ENCODE assay signal across 10 mouse cellular contexts in genomic region chr3:84595677-84596234, GRCm38 (mm10). TPM values are rescaled to one million over a fixed set of nuclear protein-coding genes. Genes with fewer than 3 reads are reported as not detected.
DNase-seq lines count a peak whose midpoint lies in the region; ATAC-seq and TF ChIP-seq lines count a peak whose summit lies in the region.
"Had no signal": no experiment of that assay in that cellular context is flagged by ENCODE, and none has a peak within 500 bp of the region (broad histone marks: within the 10 kb centered on the region; RNA-seq: fewer than 3 reads in every experiment).

No protein-coding gene starts in this region.

- no peak for TF ChIP-seq CTCF in kidney, adult 2 months (conservative IDR thresholded peaks at IDR 0.05; ENCODE audit: insufficient read depth, insufficient read length, low read depth, low read length)

- no peak for ATAC-seq in kidney, embryonic 16.5 days (ENCODE audit: low FRiP score, low TSS enrichment)
- ATAC-seq in neural tube, embryonic 13.5 days (ENCODE audit: low read depth): no peak

- no peak overlapping the region for H3K9ac ChIP-seq in kidney, embryonic 16.5 days (replicated peaks; ENCODE audit: low read length)
- H3K9ac ChIP-seq in neural tube, embryonic 13.5 days: no peak overlapping the region

- H3K9me3 ChIP-seq in kidney, embryonic 16.5 days (ENCODE audit: low read length): no peaks in the 10 kb centered on the region
- no peaks in the 10 kb centered on the region for H3K9me3 ChIP-seq in forebrain, embryonic 10.5 days
- no peaks in the 10 kb centered on the region for H3K9me3 ChIP-seq in limb, embryonic 10.5 days (replicated peaks)
- no peaks in the 10 kb centered on the region for H3K9me3 ChIP-seq in neural tube, embryonic 13.5 days

- H3K36me3 ChIP-seq in kidney, embryonic 16.5 days (ENCODE audit: insufficient read depth, low read length): no peaks in the 10 kb centered on the region
- H3K36me3 ChIP-seq in kidney, adult 2 months (ENCODE audit: control insufficient read depth, insufficient read depth, low read length): no peaks in the 10 kb centered on the region
- H3K36me3 ChIP-seq in forebrain, embryonic 10.5 days (replicated peaks): no peaks in the 10 kb centered on the region
- H3K36me3 ChIP-seq in limb, embryonic 10.5 days: no peaks in the 10 kb centered on the region
- no peaks in the 10 kb centered on the region for H3K36me3 ChIP-seq in neural tube, embryonic 13.5 days

- no peak for DNase-seq in kidney, adult 2 months
- DNase-seq in forebrain, embryonic 10.5 days (ENCODE audit: extremely low spot score, low spot score): no peak
- no peak for DNase-seq in limb, embryonic 10.5 days (ENCODE audit: low spot score)
- no peak for DNase-seq in adrenal gland, postnatal 25 days
- DNase-seq in kidney, adult 9 months: no peak
- DNase-seq in natural killer cell, adult 2 months (ENCODE audit: low spot score in 2 of 2): no peak

- TF ChIP-seq POLR2A in kidney, adult 2 months (IDR thresholded peaks at IDR 0.05; ENCODE audit: low read depth, low read length): no peak

- WGBS in kidney, embryonic 16.5 days: 43% methylated on average over 5 of the region's 5 CpGs
- WGBS in kidney, adult 2 months: 57% methylated on average over 5 of the region's 5 CpGs
- WGBS in forebrain, embryonic 10.5 days: 51% methylated on average over 5 of the region's 5 CpGs
- WGBS in limb, embryonic 10.5 days: 49% methylated on average over 5 of the region's 5 CpGs
- 41% methylated on average over 5 of the region's 5 CpGs for WGBS in neural tube, embryonic 13.5 days

- peak overlapping the region; percentile 57 for H3K4me2 ChIP-seq in kidney, embryonic 16.5 days (replicated peaks; ENCODE audit: low read depth, low read length)
- peak overlapping the region; percentile 47 for H3K4me2 ChIP-seq in neural tube, embryonic 13.5 days

- H3K4me3 ChIP-seq in kidney, embryonic 16.5 days (ENCODE audit: low read length): peak overlapping the region; percentile 41
- H3K4me3 ChIP-seq in kidney, adult 2 months (ENCODE audit: insufficient read depth, low read depth, low read length): no peak overlapping the region
- peak overlapping the region; percentile 36; the same call in 1 of the 2 replicates for H3K4me3 ChIP-seq in forebrain, embryonic 10.5 days
- H3K4me3 ChIP-seq in limb, embryonic 10.5 days: peak overlapping the region; percentile 40
- H3K4me3 ChIP-seq in neural tube, embryonic 13.5 days: no peak overlapping the region

- H3K27me3 ChIP-seq in kidney, embryonic 16.5 days (ENCODE audit: insufficient read depth, low read length): no peaks in the 10 kb centered on the region
- 0 out of 2 replicates have a peak, but pooled peaks cover 2% of the 10 kb centered on the region for H3K27me3 ChIP-seq in kidney, adult 2 months (replicated peaks; ENCODE audit: control insufficient read depth, insufficient read depth, low read length)
- peaks cover 68% of the 10 kb centered on the region for H3K27me3 ChIP-seq in forebrain, embryonic 10.5 days (ENCODE audit: poor library complexity, severe bottlenecking)
- H3K27me3 ChIP-seq in limb, embryonic 10.5 days (ENCODE audit: low read depth, poor library complexity, severe bottlenecking): peaks cover 19% of the 10 kb centered on the region
- peaks cover 7% of the 10 kb centered on the region; the same call in 1 of the 2 replicates for H3K27me3 ChIP-seq in neural tube, embryonic 13.5 days

- no peak overlapping the region for H3K27ac ChIP-seq in kidney, embryonic 16.5 days (ENCODE audit: low read length)
- H3K27ac ChIP-seq in kidney, adult 2 months (ENCODE audit: insufficient read depth, low read depth, low read length): no peak overlapping the region
- H3K27ac ChIP-seq in forebrain, embryonic 10.5 days: no peak overlapping the region
- H3K27ac ChIP-seq in limb, embryonic 10.5 days: no peak overlapping the region
- H3K27ac ChIP-seq in neural tube, embryonic 13.5 days (replicated peaks): no peak overlapping the region

- 0 out of 2 replicates have a peak, but pooled peaks cover 9% of the 10 kb centered on the region for H3K4me1 ChIP-seq in kidney, embryonic 16.5 days (ENCODE audit: insufficient read depth, low read length)
- H3K4me1 ChIP-seq in kidney, adult 2 months (ENCODE audit: control insufficient read depth, insufficient read depth, low read length): peaks cover 4% of the 10 kb centered on the region; the same call in 1 of the 2 replicates
- H3K4me1 ChIP-seq in forebrain, embryonic 10.5 days: peaks cover 17% of the 10 kb centered on the region
- H3K4me1 ChIP-seq in limb, embryonic 10.5 days: peaks cover 13% of the 10 kb centered on the region; the same call in 1 of the 2 replicates
- peaks cover 7% of the 10 kb centered on the region for H3K4me1 ChIP-seq in neural tube, embryonic 13.5 days (replicated peaks)

RNA-seq across cellular contexts. Expression of gene Tigd4, which starts 2.4 kb away (rescaled TPM):
- 0.09 TPM in 1 of 2 replicates, not detected in the other for polyA plus RNA-seq in kidney, embryonic 16.5 days (2015; fragmentation: Nextera tagmentation; extraction: Ambion mirVana)
- not detected in 2 replicates for polyA plus RNA-seq in kidney, adult 2 months (2012; rRNA removed)
- 0.06 TPM in 1 of 2 replicates, not detected in the other for polyA plus RNA-seq in forebrain, embryonic 10.5 days (2016; fragmentation: Nextera tagmentation; extraction: Ambion mirVana)
- not detected in 2 replicates for polyA plus RNA-seq in limb, embryonic 10.5 days (2016; fragmentation: Nextera tagmentation; extraction: Ambion mirVana)
- 0.19 TPM in 1 of 2 replicates, not detected in the other for polyA plus RNA-seq in neural tube, embryonic 13.5 days (2015; fragmentation: Nextera tagmentation; extraction: Ambion mirVana)
- total RNA-seq in adrenal gland, postnatal 25 days (2021): 0.18 TPM in 1 of 2 replicates, not detected in the other
- total RNA-seq: megakaryocyte-erythroid progenitor cell, adult 5-6 weeks had no signal
- polyA plus RNA-seq: kidney, embryonic 14.5 days had no signal

RNA-seq across cellular contexts. Expression of gene Arfip1, which starts 13.3 kb away (rescaled TPM):
- 51.5 and 52.6 TPM in 2 replicates for polyA plus RNA-seq in kidney, embryonic 16.5 days (2015; fragmentation: Nextera tagmentation; extraction: Ambion mirVana)
- polyA plus RNA-seq in kidney, adult 2 months (2012; rRNA removed): 11.8 and 14.3 TPM in 2 replicates
- polyA plus RNA-seq in forebrain, embryonic 10.5 days (2016; fragmentation: Nextera tagmentation; extraction: Ambion mirVana): 32.0 and 34.8 TPM in 2 replicates
- polyA plus RNA-seq in limb, embryonic 10.5 days (2016; fragmentation: Nextera tagmentation; extraction: Ambion mirVana): 25.6 and 30.3 TPM in 2 replicates
- 28.9 and 30.7 TPM in 2 replicates for polyA plus RNA-seq in neural tube, embryonic 13.5 days (2015; fragmentation: Nextera tagmentation; extraction: Ambion mirVana)
- total RNA-seq in adrenal gland, postnatal 25 days (2021): 48.2 and 58.0 TPM in 2 replicates

Comparison
In these comparisons a context has a peak if more than half of its experiments do, and no peak if none do; other contexts are left out.
1. H3K4me3 ChIP-seq: peak in kidney, embryonic 16.5 days (single experiment), forebrain, embryonic 10.5 days (single experiment) and limb, embryonic 10.5 days (single experiment); none in kidney, adult 2 months (single experiment) and neural tube, embryonic 13.5 days (single experiment).